Mouse (Mus musculus) ES-CJ7 (cell line): ENCODE data around the gene Ap5b1.

Source experiments
- DNase-seq: peaks from one replicate; pipeline ENCODE4 v3.0.0; 2011; ENCODE audit warnings: low read depth, low spot score

Gene Ap5b1

DNA sequence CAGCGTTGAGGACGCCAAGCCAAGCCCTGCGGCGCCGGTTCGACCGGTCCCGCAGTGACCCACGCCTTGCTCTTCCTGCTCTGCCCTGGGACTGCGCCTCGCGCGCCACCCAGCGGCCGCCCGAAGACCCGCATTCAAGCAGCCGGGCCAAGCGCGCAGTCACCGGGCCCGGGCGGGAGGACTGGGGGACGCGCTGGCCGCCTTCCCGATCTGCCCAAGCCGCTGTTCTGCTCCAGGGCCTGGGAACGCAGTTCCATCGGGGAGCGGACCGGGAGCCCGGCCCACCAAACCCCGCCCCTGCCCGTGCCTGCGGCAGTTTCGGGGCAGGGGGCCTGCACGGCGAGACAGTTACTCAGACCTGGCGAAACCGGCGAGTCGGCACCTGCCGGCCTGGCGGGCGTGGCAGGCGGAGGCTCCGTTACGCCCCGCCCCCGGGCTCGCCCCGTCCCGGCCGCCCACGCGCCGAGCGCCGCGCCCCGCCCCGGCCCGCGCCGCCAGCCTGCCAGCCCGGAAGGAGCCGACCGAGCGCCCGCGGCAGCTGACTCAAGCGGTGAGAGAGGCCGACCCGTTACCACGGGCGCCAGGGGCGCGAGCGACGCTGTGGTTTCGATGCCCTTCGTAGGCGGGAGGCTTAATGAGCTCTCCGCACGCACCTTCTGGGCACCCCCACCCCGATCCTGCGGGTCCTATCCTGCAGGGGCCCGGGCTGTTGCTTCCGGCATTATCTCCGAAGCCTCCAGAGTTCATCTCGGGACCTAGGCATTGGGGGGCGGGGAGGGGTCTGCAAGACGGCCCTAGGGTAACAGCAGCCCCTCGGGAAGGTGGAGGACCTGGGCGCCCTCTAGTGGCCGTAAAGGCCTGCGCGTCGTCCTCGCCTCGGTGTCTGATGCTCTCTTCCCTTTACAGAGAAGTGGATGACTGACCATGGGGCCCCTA lies at the start of gene Ap5b1:
TSS of gene Ap5b1 (plus strand) at position 492 of the 936 bp plus-strand sequence.
- DNase-seq, result peak; percentile 88

DNA sequence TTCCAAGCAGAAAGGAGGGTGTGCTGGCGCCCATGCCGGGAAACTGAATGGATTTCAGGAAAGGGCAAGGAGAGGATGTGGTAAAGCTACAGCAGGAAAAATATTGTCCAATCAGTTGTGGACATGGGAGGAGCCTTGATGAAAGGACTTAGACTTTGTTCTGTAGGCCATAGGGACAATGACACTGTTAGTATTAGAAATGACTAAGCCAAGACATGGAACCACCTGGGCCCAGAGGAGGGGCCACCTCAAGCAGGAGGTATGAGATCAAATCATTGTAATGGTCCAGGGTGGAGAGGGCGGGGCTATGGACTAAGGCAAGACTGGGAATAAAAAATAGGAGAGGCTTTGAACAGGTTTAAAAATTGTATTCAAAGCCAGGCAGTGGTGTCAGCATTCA lies 49.1 kb upstream of the Ap5b1 start:
- DNase-seq, result no peak

- no peak for DNase-seq
These were observed 42.6 kb upstream of the Ap5b1 start for GRCm38 (mm10) chr19:5525204-5525603.

GRCm38 (mm10) chr19:5529325-5530137 lies 38.3 kb upstream of the Ap5b1 start:
- peak; percentile 96 for DNase-seq

- DNase-seq, result no peak
These were observed 37.7 kb upstream of the Ap5b1 start for GRCm38 (mm10) chr19:5530138-5530524.

- DNase-seq, result no peak
These were observed 35.3 kb upstream of the Ap5b1 start for GRCm38 (mm10) chr19:5532520-5532919.

DNA sequence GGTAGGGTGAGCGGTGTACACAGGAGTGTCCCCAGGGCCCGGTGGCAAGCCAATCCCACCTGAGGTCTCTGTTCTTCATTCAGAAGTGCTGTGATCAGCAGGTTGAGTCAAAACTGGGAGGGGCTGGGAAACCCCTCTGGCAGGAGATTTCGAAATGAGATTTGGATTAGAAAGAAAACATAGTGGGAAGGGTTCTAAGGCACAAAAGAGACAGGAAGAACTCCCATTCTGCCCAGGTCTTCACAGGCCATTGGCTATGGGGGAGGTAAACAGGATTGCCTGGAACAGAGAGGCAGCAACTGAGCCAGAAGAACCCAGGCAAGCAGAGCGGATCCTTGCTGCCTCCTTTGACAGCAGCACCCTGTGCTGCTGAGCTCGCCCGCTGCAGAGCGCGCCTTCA lies 29.0 kb upstream of the Ap5b1 start:
- no peak for DNase-seq

DNA sequence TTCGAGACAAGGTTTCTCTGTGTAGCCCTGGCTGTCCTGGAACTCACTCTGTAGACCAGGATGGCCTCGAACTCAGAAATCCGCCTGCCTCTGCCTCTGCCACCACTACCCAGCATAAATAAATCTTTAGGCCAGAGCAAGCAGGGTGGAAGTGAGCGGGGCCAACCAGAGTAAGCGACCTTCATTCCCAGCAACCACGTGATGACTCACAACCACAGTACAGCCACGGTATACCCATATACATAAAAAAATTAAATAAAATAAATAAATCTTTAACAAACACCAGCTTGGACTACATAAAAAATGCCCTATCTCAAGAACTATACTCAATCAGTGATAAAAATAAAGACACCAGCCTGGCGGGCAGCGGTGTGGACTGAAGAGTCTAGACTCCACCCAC lies 24.5 kb upstream of the Ap5b1 start:
- DNase-seq, result no peak

DNA sequence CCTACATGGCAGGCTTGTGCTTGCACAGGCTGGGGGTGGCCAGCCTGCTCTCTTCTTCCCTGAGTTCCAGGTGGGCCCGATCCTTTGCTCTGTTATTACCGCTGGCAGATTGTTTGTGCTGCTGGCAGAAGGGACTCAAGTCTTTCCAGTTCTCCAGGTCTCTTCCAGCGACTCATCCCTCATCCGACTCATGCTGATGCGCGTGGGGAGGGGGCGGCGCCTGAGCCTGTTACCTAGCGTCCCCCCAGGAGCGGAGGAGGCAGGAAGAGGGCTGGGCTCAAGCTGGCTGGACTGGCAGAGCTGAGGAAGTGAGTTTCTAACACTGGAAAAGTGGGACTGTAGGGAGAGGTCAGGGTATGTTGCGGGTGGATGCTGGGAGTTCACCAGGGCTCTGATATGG lies 23.8 kb upstream of the Ap5b1 start:
- DNase-seq, result no peak

- DNase-seq, result no peak
These were observed 20.3 kb upstream of the Ap5b1 start for GRCm38 (mm10) chr19:5547471-5548056.

- DNase-seq, result no peak
These were observed 14.0 kb upstream of the Ap5b1 start for GRCm38 (mm10) chr19:5553802-5554201.

DNA sequence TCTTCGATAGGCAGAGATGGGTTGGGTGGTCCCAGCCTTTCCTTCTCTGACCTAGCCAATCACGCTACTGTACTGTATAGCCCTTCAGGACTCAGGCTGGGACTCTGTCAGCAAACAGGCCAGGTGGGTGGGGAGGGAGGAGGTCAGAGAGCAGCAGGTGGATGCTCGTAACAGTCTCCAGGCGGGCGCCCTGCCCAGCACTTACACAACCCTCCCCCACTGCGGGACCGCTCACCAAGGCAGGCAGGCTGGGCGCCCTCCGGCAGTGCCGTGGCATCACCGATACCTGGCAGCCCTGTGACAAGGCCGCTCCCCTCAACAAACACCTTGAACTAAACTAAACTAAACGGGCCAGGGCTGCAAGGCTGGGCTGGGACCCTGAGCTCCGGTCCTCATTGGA lies 13.6 kb upstream of the Ap5b1 start:
- no peak for DNase-seq

GRCm38 (mm10) chr19:5558169-5558568 lies 9.7 kb upstream of the Ap5b1 start:
- no peak for DNase-seq

GRCm38 (mm10) chr19:5558770-5559169 lies 9.1 kb upstream of the Ap5b1 start:
- DNase-seq, result no peak

GRCm38 (mm10) chr19:5559229-5559628 lies 8.6 kb upstream of the Ap5b1 start:
- DNase-seq, result no peak

DNA sequence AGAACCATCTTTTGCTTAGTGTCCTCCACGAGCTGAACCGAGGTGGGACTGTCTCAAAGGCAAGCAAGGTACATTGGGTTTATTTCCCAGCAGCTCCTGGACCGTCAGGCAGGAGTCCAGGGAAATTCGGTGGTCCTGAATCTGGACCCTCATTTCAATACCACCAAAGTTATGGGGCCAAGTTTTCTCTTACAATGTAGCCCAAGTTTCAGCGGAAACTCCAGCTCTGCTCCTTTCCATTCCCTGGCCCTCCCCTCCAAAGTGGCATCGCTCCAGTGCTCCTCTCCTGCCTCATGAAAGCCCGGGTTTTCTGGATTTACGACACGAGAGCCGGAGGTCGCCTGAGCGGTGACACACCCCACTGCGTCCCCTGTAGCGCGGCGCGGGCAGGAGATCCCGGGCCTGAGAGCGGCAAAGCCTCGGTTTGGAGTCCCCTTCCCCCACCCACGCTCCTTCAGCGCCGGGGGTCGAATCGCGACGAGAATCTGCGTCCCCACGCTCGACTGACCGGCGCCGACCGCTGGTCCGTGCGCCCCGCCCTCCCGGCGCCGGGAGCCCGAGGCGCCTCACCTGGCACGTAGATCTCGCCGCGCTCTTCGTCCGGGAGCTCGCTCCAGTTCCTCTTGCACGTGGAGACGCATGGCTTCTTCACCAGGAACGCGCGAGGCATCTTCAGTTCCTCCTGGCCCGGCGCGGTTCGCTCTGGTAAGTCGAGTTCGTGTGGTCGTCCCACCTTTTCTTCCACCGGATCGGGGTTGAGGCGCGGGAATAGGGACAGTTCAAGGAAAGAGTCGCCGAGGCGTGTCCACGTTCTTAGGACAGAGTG lies 8.0 kb upstream of the Ap5b1 start:
- DNase-seq, result no peak

- DNase-seq, result no peak
These were observed 7.3 kb upstream of the Ap5b1 start, which contains the start of gene Ovol1 for GRCm38 (mm10) chr19:5560457-5561041. Gene Ovol1 (minus strand): TSS chr19:5560646.

DNA sequence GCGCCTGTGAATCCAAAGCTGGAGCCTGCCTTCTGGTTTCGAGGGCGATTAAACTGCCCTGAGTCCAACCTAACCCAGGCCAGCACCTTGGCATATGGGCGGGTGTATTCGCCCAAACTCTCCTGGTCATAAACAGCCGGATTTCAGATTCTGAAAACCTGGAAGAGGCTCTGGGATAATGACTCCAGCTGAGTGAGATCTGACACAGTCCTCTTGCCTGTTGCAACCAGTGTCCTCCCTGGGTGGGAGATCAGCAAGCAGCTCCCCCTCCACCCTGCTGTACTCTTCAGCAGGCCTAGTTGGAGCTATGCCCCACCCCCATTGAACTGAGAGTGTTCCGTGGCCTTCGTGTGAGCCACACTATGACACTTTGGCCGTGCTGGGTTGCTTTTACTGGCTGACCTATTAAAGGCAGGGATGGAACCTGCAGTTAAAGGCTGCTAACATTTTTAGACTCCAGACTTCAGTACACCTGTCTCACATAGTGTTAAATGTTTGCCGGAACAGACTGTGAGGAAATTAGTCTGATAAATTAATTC lies 6.5 kb upstream of the Ap5b1 start:
- no peak for DNase-seq

DNA sequence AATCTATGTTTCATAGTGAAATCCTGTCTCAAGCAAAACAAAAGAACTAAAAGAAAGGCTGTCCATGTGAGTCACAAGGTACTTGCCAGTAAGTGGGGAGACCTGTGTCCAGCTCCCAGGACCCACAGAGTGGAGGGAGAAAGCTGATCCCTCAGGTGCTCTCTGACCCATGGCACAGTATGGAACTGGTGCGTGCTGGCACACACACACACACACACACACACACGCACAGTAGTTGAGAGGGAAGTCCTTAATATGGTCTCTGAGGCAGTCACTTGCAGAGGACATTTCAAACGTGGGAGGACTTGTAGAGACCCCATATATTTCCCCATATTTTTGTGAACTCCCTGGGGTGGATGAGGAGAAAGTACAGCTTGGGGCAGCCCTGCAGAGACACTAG lies 5.9 kb upstream of the Ap5b1 start:
- no peak for DNase-seq

DNA sequence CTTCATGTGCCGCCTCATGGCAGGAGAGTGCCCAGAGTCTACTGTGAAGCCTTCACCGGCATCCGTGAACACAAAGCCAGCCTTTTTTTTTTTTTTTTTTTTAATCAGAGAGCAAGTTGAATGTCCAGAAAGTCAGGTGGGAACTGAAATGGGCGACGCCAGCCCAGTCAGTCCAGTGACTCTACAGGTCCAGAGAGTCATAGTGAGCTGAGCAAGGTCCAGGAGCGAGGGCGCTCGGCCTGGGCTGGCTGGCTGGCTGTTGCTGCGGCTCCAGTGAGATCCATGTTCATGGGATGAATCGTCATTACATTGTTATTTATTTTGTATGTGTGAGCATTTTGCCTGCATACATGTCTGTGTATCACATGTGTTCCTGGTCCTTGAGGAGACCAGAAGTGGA lies 5.0 kb upstream of the Ap5b1 start:
- no peak for DNase-seq

GRCm38 (mm10) chr19:5566316-5566715 lies 1.5 kb upstream of the Ap5b1 start:
- DNase-seq, result no peak
